Mouse (Mus musculus) adrenal gland, postnatal 25 days (tissue): ENCODE results near the gene Glrb. TPM values are rescaled to one million over a fixed set of nuclear protein-coding genes. Genes with fewer than 3 reads are reported as not detected.
A peak's percentile ranks its signal among the peaks of the same experiment; 100 is the strongest.

ENCODE experiments used
- DNase-seq: peaks from one replicate; pipeline ENCODE4 v3.0.0; 2021; ENCODE audit warnings: mixed read lengths
- total RNA-seq: library from RNA; stranded (reverse); gene quantifications from 2 replicates; pipeline ENCODE4 v1.2.3, GENCODE M21; 2021

The Glrb gene
- total RNA-seq, 1 experiment from 2014 or later = 8.4 TPM

- DNase-seq = no peak
Observed at GRCm38 (mm10) chr3:80823975-80824374, 89.5 kb downstream of the Glrb start.

- DNase-seq = no peak
Observed at GRCm38 (mm10) chr3:80818619-80819018, 94.8 kb downstream of the Glrb start.

- DNase-seq = no peak
Observed at GRCm38 (mm10) chr3:80813734-80814133, 99.7 kb downstream of the Glrb start.

- DNase-seq = no peak
Observed at GRCm38 (mm10) chr3:80812237-80812636, 101.2 kb downstream of the Glrb start.

GRCm38 (mm10) chr3:80805327-80805726 lies 108.1 kb downstream of the Glrb start:
- DNase-seq = no peak

GRCm38 (mm10) chr3:80803811-80804210 lies 109.6 kb downstream of the Glrb start:
- no peak for DNase-seq

GRCm38 (mm10) chr3:80803211-80803610 lies 110.2 kb downstream of the Glrb start:
- no peak for DNase-seq

GRCm38 (mm10) chr3:80802596-80803081 lies 110.8 kb downstream of the Glrb start, which contains the start of gene Gria2:
Gene Gria2 (minus strand): TSS chr3:80802835.
- peak; percentile 78 for DNase-seq

- no peak for DNase-seq
Observed at GRCm38 (mm10) chr3:80801827-80802310, 111.6 kb downstream of the Glrb start.

- peak; percentile 20 for DNase-seq
Observed at GRCm38 (mm10) chr3:80800995-80801826, 112.2 kb downstream of the Glrb start.

- peak; percentile 9 for DNase-seq
Observed at GRCm38 (mm10) chr3:80800299-80800994, 113.0 kb downstream of the Glrb start.

- no peak for DNase-seq
Observed at GRCm38 (mm10) chr3:80797935-80798334, 115.5 kb downstream of the Glrb start.

- no peak for DNase-seq
Observed at GRCm38 (mm10) chr3:80796764-80797163, 116.7 kb downstream of the Glrb start.

GRCm38 (mm10) chr3:80795284-80795683 lies 118.2 kb downstream of the Glrb start:
- no peak for DNase-seq

Other genes starting within 250 kb of the Glrb start
- gene Gria2, start 110.8 kb downstream of the Glrb start, total RNA-seq = 9.5 and 14.5 TPM in 2 replicates
- gene Pdgfc, start 122.8 kb upstream of the Glrb start, total RNA-seq = 6.8 and 7.9 TPM in 2 replicates